Mouse (Mus musculus) heart, adult 11 months (tissue): Measurements from ENCODE around the gene Ripor2.

Experiments
- DNase-seq: peaks from one replicate; pipeline ENCODE4 v3.0.0; 2022

Ripor2 gene

GRCm38 (mm10) chr13:24581833-24582232 is at the start of gene Ripor2:
Gene Ripor2, plus strand, starts transcription at chr13:24582189.
- peak; percentile 45 for DNase-seq

GRCm38 (mm10) chr13:24536531-24537167 is 45.3 kb upstream of the Ripor2 start:
- peak; percentile 61 for DNase-seq

GRCm38 (mm10) chr13:24538012-24538411 is 44.0 kb upstream of the Ripor2 start:
- no peak for DNase-seq

- peak; percentile 90 for DNase-seq
Measured at GRCm38 (mm10) chr13:24538941-24539340, 43.0 kb upstream of the Ripor2 start.

DNA sequence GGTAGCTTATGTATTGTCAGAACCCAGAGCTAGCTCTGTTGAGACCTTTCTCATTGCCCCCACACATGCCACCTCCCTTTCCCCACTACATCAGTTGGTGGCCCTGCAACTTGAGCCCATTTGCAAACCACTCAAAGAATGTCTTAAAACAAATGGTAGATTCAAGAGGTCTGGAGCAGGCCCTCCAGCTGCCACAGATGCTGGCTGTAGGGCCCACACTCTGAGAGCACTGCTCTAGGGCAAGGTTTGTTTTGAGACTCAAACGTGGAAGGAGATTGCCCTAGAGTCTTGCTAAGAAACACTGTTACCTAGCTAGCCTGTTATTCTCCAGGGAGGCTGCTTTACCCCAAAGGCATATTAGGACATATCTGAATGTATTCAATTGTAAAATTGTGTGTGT is 36.3 kb upstream of the Ripor2 start:
- DNase-seq: peak; percentile 65

DNA sequence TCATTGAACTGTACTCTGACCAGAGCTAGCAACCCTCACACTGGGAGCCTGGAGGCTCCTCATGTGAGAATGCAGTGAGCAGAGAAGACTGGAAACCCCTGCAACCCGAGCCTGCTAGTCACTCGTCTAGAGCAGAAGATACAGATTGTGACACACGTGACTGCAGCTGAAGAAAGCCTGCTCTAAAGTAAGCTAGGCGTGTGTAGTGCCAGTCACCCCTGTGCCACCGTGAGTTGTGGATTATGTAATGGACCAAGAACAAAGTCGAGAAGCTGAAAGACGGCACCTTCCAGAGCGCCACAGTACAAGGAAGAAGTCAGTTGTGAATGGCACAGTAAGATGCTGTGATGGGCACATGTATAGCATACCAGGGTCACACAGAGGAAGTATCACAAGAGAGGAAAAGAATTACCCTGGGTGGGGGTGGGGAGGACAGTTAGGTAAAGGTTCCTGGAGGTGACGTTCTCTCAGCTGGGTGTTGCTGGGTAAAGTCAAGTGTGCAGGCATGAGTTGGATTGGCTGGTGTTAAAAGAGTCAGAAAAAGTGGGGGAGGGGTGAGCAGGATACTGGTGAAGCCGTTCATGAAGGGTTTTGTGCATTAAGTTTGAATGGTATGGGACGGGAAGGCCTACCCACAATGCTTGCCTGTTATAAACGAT is 35.1 kb upstream of the Ripor2 start:
- no peak for DNase-seq

DNA sequence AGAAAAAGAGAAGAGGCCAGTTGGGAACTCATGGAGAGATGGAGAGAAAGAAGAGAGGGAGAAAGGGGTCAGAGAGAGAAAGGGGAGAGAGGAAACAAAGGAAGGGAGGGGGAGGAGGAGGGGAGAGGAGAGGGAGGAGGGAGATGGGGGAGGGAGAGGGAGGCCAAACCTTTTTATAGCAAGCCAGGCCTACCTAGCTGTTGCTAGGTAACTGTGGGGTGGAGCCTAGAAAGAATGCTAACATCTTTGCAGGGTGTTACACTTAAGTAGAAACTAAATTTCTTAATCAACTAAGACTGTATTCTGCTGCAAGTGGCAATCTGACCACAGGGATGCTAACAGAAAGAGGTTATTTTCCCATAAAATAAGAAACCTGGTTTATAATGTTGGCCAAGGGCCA is 33.1 kb upstream of the Ripor2 start:
- DNase-seq: no peak

DNA sequence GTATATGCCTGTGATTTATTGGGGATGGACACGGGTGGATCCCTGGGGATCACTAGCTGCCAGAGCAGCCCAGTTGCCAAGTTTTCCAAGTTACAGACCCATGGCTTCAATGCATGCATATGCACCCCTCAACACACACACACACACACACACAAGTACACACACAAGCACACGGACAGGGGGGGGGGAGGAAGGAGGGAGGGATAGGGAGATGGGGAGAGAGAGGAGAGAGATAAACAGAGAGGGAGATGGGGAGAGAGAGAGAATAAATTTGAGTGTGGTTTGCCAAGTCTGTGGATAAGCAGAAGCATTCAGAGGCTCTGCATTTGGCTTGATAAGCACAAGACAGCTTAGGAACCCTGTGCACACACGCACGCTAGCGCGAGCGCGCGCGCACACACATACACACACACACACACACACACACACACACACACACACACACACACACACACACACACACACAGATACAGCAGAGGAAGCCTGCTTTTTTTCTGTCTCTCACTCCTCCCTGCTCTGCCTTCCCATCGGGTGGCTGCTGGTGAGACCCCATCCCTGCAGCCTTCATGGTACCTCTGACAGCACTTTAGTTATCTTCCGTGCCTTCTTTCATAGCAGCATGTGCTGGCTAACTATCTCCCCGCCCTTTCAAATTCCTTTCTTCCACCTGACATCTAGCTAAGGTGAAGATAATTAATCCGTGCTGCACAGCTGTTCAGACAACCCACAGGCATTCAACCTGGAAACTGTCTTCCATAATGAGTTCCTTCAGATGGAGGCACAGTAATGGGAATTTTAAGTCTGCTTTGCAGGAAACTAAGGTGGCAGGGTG is 30.7 kb upstream of the Ripor2 start:
- no peak for DNase-seq

- DNase-seq: peak; percentile 54
Measured at GRCm38 (mm10) chr13:24552039-24552438, 29.9 kb upstream of the Ripor2 start.

DNA sequence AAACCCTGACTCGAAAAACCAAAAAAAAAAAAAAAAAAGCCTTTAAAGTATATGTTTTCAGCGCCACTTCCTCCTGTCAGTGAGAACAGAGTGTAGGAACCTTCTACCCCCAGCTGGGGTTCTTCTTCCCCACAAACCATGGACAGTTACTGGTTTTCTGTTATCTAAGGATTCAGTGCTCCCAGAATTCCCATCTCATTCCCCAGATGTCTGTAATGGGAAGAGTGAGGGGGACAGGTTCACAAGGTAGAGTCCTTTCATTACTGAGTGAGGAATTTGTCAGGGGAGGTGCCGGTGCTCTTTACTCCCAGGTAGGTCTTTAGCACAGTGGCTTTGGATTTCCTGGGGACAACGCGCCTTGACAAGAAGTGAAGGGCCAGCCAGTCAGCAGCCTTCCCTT is 20.6 kb upstream of the Ripor2 start:
- DNase-seq: no peak

- DNase-seq: peak; percentile 89
Measured at GRCm38 (mm10) chr13:24564706-24565105, 17.3 kb upstream of the Ripor2 start.

DNA sequence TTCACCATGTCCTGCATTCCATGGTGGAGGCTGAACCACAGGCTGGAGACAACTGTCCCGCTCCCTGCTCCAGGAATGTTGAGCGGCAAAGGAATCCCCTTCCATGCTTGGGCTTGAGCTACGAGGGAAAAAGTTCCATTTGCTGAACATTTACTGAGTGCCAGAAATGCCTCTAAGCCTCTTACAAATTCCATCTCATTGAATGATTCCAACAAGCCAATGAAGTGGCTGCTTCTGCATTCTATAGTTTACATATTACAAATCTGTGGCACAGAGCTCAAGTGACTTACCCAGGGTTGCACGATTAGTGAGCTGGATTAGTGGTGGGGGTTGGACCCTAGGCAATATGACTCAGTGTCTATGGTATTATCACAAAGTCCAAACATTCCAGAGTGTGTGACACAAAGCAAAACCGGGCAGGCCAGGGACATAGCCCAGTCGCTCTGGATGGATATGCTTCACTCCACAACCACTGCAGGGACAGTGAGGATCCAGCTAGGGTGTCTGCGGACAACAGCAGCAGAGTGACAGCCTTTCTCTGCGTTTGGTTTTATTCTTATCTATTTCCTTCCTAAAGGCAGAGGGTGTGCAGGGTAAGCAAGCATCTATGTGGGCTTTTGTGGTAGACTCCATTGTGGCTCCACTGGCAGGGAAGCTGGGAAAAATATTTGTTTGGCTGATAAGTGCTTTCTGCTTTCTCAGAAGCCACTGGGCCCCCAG is 16.6 kb upstream of the Ripor2 start:
- DNase-seq: peak; percentile 95

- DNase-seq: peak; percentile 97
Measured at GRCm38 (mm10) chr13:24565950-24566320, 16.1 kb upstream of the Ripor2 start.

DNA sequence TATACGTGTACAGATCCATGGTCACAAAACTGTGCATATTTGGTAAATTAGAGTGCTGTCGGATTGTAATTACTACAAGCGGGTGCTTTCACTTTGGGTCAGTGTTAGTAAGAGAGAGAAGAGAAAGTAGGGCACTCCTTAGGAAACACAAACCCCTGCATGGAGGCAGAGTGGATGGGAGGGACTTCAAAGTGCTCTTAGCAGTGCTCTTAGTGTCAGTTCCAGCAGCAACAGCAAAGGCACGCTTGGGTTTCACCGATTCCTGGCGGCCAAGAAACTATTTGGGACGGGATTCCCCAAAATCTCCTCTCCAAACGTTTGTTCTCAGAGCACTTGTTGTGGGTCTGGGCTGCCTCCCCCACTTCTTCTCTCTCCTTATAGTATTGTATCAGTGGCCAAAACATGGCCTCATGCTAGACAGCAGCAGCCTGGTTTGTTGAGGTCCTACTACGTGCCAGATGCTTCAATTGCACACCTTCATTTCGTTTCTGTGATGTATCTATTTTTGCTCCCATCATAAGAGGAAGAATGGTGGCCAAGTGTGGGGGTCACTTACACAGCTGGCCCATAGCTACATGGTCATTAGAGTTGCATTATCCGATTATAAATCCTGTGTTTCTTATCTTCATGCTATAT is 14.7 kb upstream of the Ripor2 start:
- peak; percentile 79 for DNase-seq

- peak; percentile 79 for DNase-seq
Measured at GRCm38 (mm10) chr13:24569066-24569465, 12.9 kb upstream of the Ripor2 start.

DNA sequence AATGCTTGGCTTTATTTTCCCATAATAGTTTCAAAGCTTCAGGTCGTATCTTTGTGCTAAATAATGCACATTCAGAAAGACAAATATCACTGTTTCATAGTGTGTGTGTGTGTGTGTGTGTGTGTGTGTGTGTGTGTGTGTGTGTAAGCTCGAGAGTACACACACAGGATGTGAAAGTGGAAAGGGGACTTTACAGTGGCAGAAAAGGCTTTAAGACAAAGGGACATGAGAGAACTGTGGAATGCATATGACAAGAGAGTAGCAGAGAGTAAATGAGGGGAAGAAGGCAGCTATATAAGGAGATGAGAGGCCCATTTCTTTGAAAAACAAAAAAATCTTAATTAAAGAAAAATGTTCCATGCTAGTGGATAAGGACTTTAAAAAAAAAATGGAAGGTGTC is 11.3 kb upstream of the Ripor2 start:
- peak; percentile 18 for DNase-seq

DNA sequence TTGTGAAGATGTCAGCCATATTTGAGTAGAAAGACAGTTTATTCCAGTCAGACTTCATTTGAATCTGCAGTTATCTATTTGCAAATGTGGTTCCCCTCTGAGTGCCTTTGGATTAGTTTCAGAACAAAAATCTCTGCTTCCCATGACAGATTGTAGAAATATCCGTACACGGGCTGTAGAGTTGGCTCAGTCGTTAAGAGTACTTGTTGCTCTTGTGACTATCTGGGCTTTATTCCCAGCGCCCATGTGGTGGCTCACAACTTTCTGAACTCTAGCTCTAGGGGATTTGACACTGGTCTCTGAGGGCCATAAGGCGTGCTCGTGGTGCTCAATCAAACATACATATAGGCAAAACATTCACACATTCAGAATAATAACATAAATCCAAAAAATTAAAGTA is 10.1 kb upstream of the Ripor2 start:
- DNase-seq: peak; percentile 95

DNA sequence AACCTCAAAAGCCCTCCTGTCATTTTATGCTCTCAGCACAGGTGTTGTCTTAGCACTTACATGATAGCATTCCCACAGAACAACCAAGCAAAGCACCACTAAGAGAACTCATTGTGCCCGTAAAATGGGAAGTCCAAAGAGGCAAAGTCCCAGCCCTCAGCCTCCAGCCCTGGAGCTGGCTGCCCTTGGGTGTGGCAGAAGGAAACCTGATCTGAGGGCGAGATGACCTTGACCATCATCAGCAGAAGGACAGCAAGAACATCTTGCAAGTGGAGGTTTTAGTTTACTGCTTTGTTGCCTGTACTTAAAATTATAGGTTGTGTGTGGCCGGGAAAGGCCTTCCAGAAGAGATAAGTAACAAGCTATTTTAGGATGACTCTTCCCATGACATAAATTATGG is 6.9 kb upstream of the Ripor2 start:
- peak; percentile 71 for DNase-seq

GRCm38 (mm10) chr13:24576338-24577119 is 5.5 kb upstream of the Ripor2 start:
- peak; percentile 85 for DNase-seq

GRCm38 (mm10) chr13:24578317-24578716 is 3.7 kb upstream of the Ripor2 start:
- DNase-seq: no peak

GRCm38 (mm10) chr13:24580759-24581158 is 1.2 kb upstream of the Ripor2 start:
- peak; percentile 55 for DNase-seq

- DNase-seq: peak; percentile 56
Measured at GRCm38 (mm10) chr13:24584403-24584802, 2.4 kb downstream of the Ripor2 start.
